8 mouse cellular contexts compared by ENCODE assay signal in genomic region chr4:126429347-126430079, GRCm38 (mm10). TPM values are rescaled to one million over a fixed set of nuclear protein-coding genes. Genes with fewer than 3 reads are reported as not detected.
A peak's percentile ranks its signal among the peaks of the same experiment; 100 is the strongest.
DNase-seq lines count a peak whose midpoint lies in the region; ATAC-seq and TF ChIP-seq lines count a peak whose summit lies in the region.

Ago3 (minus strand) TSS chr4:126429556.

- no peaks in the 10 kb centered on the region for H3K36me3 ChIP-seq in heart, embryonic 12.5 days
- no peaks in the 10 kb centered on the region for H3K36me3 ChIP-seq in kidney, postnatal 0 days (ENCODE audit: insufficient read depth, low read length)
- H3K36me3 ChIP-seq in liver, embryonic 11.5 days (ENCODE audit: control insufficient read depth, insufficient read depth, low read length), result no peaks in the 10 kb centered on the region
- H3K36me3 ChIP-seq in stomach, embryonic 14.5 days (ENCODE audit: control insufficient read depth, insufficient read depth, low read length), result no peaks in the 10 kb centered on the region

- H3K4me3 ChIP-seq in heart, embryonic 12.5 days, result peak within 1 kb of the TSS; percentile 86
- peak within 1 kb of the TSS; percentile 79 for H3K4me3 ChIP-seq in kidney, postnatal 0 days (replicated peaks; ENCODE audit: low read depth, low read length)
- peak within 1 kb of the TSS; percentile 90 for H3K4me3 ChIP-seq in liver, embryonic 11.5 days (ENCODE audit: low read depth, low read length)
- peak within 1 kb of the TSS; percentile 91 for H3K4me3 ChIP-seq in stomach, embryonic 14.5 days (ENCODE audit: low read depth, low read length)

- peaks cover 5% of the 10 kb centered on the region for H3K4me1 ChIP-seq in heart, embryonic 12.5 days (replicated peaks)
- peaks cover 6% of the 10 kb centered on the region for H3K4me1 ChIP-seq in kidney, postnatal 0 days (replicated peaks; ENCODE audit: insufficient read depth, low read length)
- peaks cover 7% of the 10 kb centered on the region; the same call in 1 of the 2 replicates for H3K4me1 ChIP-seq in liver, embryonic 11.5 days (replicated peaks; ENCODE audit: control insufficient read depth, insufficient read depth, low read length)
- H3K4me1 ChIP-seq in stomach, embryonic 14.5 days (ENCODE audit: control insufficient read depth, insufficient read depth, low read length), result no peaks in the 10 kb centered on the region

- under 1% methylated on average over 65 of the region's 65 CpGs for WGBS in heart, embryonic 12.5 days
- WGBS in kidney, postnatal 0 days, result under 1% methylated on average over 64 of the region's 65 CpGs
- WGBS in liver, embryonic 11.5 days, result under 1% methylated on average over 63 of the region's 65 CpGs
- WGBS in stomach, embryonic 14.5 days, result under 1% methylated on average over 64 of the region's 65 CpGs

- H3K4me2 ChIP-seq in heart, embryonic 12.5 days, result peak within 1 kb of the TSS; percentile 82
- peak within 1 kb of the TSS; percentile 80 for H3K4me2 ChIP-seq in kidney, postnatal 0 days (ENCODE audit: low read length)
- peak within 1 kb of the TSS; percentile 96 for H3K4me2 ChIP-seq in liver, embryonic 11.5 days
- H3K4me2 ChIP-seq in stomach, embryonic 14.5 days (replicated peaks; ENCODE audit: low read depth, low read length), result peak within 1 kb of the TSS; percentile 93

- H3K27me3 ChIP-seq in heart, embryonic 12.5 days (replicated peaks), result no peaks in the 10 kb centered on the region
- no peaks in the 10 kb centered on the region for H3K27me3 ChIP-seq in kidney, postnatal 0 days (ENCODE audit: insufficient read depth, low read length)
- H3K27me3 ChIP-seq in liver, embryonic 11.5 days (replicated peaks; ENCODE audit: control insufficient read depth, insufficient read depth, low read length), result no peaks in the 10 kb centered on the region
- no peaks in the 10 kb centered on the region for H3K27me3 ChIP-seq in stomach, embryonic 14.5 days (ENCODE audit: control insufficient read depth, insufficient read depth, low read length)

- peak; percentile 85 to 89 for DNase-seq in B cell, adult 2 months
- peak; percentile 97 for DNase-seq in brain, adult 2 months (ENCODE audit: low read depth, low spot score)
- peak; percentile 94 for DNase-seq in kidney, postnatal 0 days (ENCODE audit: low spot score)
- DNase-seq in liver, embryonic 11.5 days (ENCODE audit: low spot score), result peak; percentile 95
- peak; percentile 88 for DNase-seq in naive thymus-derived CD4-positive, alpha-beta T cell, adult 2 months (ENCODE audit: low read depth)

- peak; percentile 99 for ATAC-seq in erythroblast, adult 5-6 weeks (replicated peaks; ENCODE audit: low FRiP score, poor library complexity, severe bottlenecking)
- ATAC-seq in heart, embryonic 12.5 days (ENCODE audit: insufficient number of reproducible peaks, low FRiP score), result peak; percentile 96
- peak; percentile 95 for ATAC-seq in kidney, postnatal 0 days (replicated peaks; ENCODE audit: low FRiP score, low read depth)
- peak; percentile 98 for ATAC-seq in liver, embryonic 11.5 days (replicated peaks; ENCODE audit: low FRiP score)
- ATAC-seq in stomach, embryonic 14.5 days (ENCODE audit: insufficient number of reproducible peaks, insufficient read depth, low FRiP score, low read depth), result peak; percentile 97

- H3K9me3 ChIP-seq in heart, embryonic 12.5 days (replicated peaks), result no peaks in the 10 kb centered on the region
- H3K9me3 ChIP-seq in kidney, postnatal 0 days (replicated peaks; ENCODE audit: low read length), result no peaks in the 10 kb centered on the region
- H3K9me3 ChIP-seq in liver, embryonic 11.5 days (ENCODE audit: control insufficient read depth, low read length), result no peaks in the 10 kb centered on the region
- no peaks in the 10 kb centered on the region for H3K9me3 ChIP-seq in stomach, embryonic 14.5 days (ENCODE audit: control insufficient read depth, low read depth, low read length)

- H3K9ac ChIP-seq in heart, embryonic 12.5 days, result peak within 1 kb of the TSS; percentile 87
- peak within 1 kb of the TSS; percentile 83 for H3K9ac ChIP-seq in kidney, postnatal 0 days (ENCODE audit: low read depth, low read length)
- peak within 1 kb of the TSS; percentile 91 for H3K9ac ChIP-seq in liver, embryonic 11.5 days (ENCODE audit: low read depth, low read length)
- H3K9ac ChIP-seq in stomach, embryonic 14.5 days (replicated peaks; ENCODE audit: low read depth, low read length), result peak within 1 kb of the TSS; percentile 81

- peak within 1 kb of the TSS; percentile 79 for H3K27ac ChIP-seq in heart, embryonic 12.5 days (ENCODE audit: poor library complexity, severe bottlenecking)
- H3K27ac ChIP-seq in kidney, postnatal 0 days, result peak within 1 kb of the TSS; percentile 75
- peak within 1 kb of the TSS; percentile 78 for H3K27ac ChIP-seq in liver, embryonic 11.5 days (ENCODE audit: low read depth, low read length)
- H3K27ac ChIP-seq in stomach, embryonic 14.5 days (ENCODE audit: low read length), result peak within 1 kb of the TSS; percentile 79

- no peak for TF ChIP-seq CTCF in kidney, postnatal 0 days (IDR thresholded peaks at IDR 0.05; ENCODE audit: low read depth)

RNA-seq across cellular contexts. Expression of gene Ago3, which starts in this region (rescaled TPM):
- total RNA-seq in erythroblast, adult 5-6 weeks (2015; ENCODE audit: low replicate concordance), result 1.5 and 20.0 TPM in 2 replicates
- 0.77 and 1.5 TPM in 2 replicates for total RNA-seq in erythroblast, adult 5-6 weeks (2017; ENCODE audit: low replicate concordance)
- 11.4 and 13.2 TPM in 2 replicates for polyA plus RNA-seq in heart, embryonic 12.5 days (2016; fragmentation: Nextera tagmentation; extraction: Ambion mirVana)
- 8.7 and 9.8 TPM in 2 replicates for polyA plus RNA-seq in kidney, postnatal 0 days (2015; fragmentation: Nextera tagmentation; extraction: Ambion mirVana)
- 9.2 and 15.2 TPM in 2 replicates for polyA plus RNA-seq in liver, embryonic 11.5 days (2014; fragmentation: Nextera tagmentation; extraction: Ambion mirVana)
- polyA plus RNA-seq in stomach, embryonic 14.5 days (2014; fragmentation: Nextera tagmentation; extraction: Ambion mirVana), result 17.4 and 18.7 TPM in 2 replicates

Comparison
In these comparisons a context has a peak if more than half of its experiments do, and no peak if none do; other contexts are left out.
1. Peak in every context shown above with its lines: DNase-seq, ATAC-seq, H3K4me3 ChIP-seq and H3K27ac ChIP-seq.